Mouse (Mus musculus) small intestine, adult 2 months (tissue): ENCODE measurements around the gene 1700007K13Rik. TPM values are rescaled to one million over a fixed set of nuclear protein-coding genes. Genes with fewer than 3 reads are reported as not detected.
A peak's percentile ranks its signal among the peaks of the same experiment; 100 is the strongest.

Experiments used
- H3K27ac ChIP-seq: fragments of 200-500 bp; 2 replicates; pipeline ENCODE4 v1.5.1; 2012; ENCODE audit warnings: low read depth, low read length, control low read depth, inconsistent platforms; ENCODE audit not compliant: insufficient read depth
- H3K27me3 ChIP-seq: fragments of 200-500 bp; 2 replicates; pipeline ENCODE4 v1.6.1; 2012; ENCODE audit warnings: mild to moderate bottlenecking, moderate library complexity, low read length, inconsistent platforms; ENCODE audit not compliant: control insufficient read depth, insufficient read depth
- H3K36me3 ChIP-seq: fragments of 200-500 bp; 2 replicates; pipeline ENCODE4 v1.6.1; 2012; ENCODE audit warnings: mild to moderate bottlenecking, low read length, control low read depth, inconsistent platforms; ENCODE audit not compliant: control insufficient read depth, insufficient read depth
- H3K4me1 ChIP-seq: fragments of 200-500 bp; 2 replicates; pipeline ENCODE4 v1.6.1; 2012; ENCODE audit warnings: low read length, inconsistent platforms, mixed read lengths; ENCODE audit not compliant: control insufficient read depth, insufficient read depth, insufficient read length
- H3K4me3 ChIP-seq: fragments of 200-500 bp; 2 replicates; pipeline ENCODE4 v1.5.1; 2012; ENCODE audit warnings: low read depth, mild to moderate bottlenecking, control low read depth, inconsistent platforms, low read length, moderate library complexity
- CTCF ChIP-seq: fragments of 200-500 bp; IDR thresholded peaks from 2 replicates; pipeline ENCODE4 v1.5.1; 2012; ENCODE audit warnings: low read depth, mild to moderate bottlenecking, control low read depth, inconsistent platforms, low read length, moderate library complexity, mixed read lengths; ENCODE audit not compliant: insufficient replicate concordance, insufficient read length; ENCODE audit errors: extremely low read depth
- POLR2A ChIP-seq: fragments of 200-500 bp; IDR thresholded peaks from 2 replicates; pipeline ENCODE4 v1.6.1; 2012; ENCODE audit warnings: low read depth, mild to moderate bottlenecking, control low read depth, inconsistent platforms, low read length, moderate library complexity
- WGBS: fragments of 180-500 bp; shearing (Covaris S2); methylation state at CpG from one replicate; pipeline ENCODE4 v1.1.7; 2018; 5-methylcytosine and 5-hydroxymethylcytosine counted together
- polyA plus RNA-seq: library from polyadenylated mRNA; depleted of rRNA; stranded (reverse); fragments of >200 nt; gene quantifications from 2 replicates; pipeline ENCODE4 v1.2.3, GENCODE M21; 2012

1700007K13Rik gene
- polyA plus RNA-seq, 1 experiment = not detected

DNA sequence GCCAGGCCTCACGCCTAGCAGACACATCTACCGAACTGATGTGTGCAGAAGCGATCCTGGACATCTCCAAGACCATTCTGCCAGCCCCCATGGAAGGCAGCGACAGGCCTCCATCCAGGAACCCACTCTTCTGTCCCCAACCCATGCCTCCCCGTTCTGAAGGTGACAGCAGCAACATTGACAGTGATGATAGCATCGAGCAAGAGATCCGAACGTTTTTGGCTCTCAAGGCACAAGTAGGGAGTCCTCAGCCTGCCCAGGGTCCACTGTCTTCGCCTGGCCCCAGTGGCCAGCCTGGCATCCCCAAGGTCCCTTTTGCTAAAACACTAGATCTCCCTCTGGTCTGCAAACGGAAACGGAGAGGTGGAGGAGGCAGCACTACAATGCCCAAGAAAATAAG lies 14.5 kb downstream of the 1700007K13Rik start:
- TF ChIP-seq CTCF (no peak), POLR2A (no peak)
- 93% methylated on average over 11 of the region's 11 CpGs for WGBS
- Histone ChIP-seq H3K4me3 (no peak overlapping the region), H3K4me1 (peaks cover 4% of the 10 kb centered on the region; the same call in 1 of the 2 replicates), H3K27me3 (peaks cover 7% of the 10 kb centered on the region), H3K27ac (no peak overlapping the region), H3K36me3 (no peaks in the 10 kb centered on the region)

DNA sequence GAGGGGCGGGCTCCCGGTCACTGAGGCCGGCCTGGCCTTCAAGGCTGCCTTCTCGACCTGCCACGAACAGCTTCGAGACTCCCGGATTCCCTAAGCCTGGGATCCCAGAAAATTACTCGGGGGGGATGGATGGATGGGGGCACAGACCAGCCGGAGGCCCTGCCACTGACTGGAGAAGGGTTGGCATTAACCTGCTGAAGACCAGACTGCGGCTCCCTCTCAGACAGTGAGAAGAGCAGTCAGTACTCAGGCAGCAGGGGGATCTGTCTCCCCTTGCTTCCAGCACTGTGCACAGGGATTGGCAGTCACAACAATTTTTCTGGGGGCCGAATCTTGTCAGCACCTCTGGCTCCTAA lies 18.8 kb downstream of the 1700007K13Rik start:
- Histone ChIP-seq H3K4me3 (peak overlapping the region; percentile 90), H3K27ac (no peak overlapping the region), H3K36me3 (no peaks in the 10 kb centered on the region), H3K4me1 (peaks cover 7% of the 10 kb centered on the region; the same call in 1 of the 2 replicates), H3K27me3 (peaks cover 13% of the 10 kb centered on the region)
- 7% methylated on average over 11 of the region's 11 CpGs for WGBS
- TF ChIP-seq CTCF (no peak), POLR2A (no peak)

DNA sequence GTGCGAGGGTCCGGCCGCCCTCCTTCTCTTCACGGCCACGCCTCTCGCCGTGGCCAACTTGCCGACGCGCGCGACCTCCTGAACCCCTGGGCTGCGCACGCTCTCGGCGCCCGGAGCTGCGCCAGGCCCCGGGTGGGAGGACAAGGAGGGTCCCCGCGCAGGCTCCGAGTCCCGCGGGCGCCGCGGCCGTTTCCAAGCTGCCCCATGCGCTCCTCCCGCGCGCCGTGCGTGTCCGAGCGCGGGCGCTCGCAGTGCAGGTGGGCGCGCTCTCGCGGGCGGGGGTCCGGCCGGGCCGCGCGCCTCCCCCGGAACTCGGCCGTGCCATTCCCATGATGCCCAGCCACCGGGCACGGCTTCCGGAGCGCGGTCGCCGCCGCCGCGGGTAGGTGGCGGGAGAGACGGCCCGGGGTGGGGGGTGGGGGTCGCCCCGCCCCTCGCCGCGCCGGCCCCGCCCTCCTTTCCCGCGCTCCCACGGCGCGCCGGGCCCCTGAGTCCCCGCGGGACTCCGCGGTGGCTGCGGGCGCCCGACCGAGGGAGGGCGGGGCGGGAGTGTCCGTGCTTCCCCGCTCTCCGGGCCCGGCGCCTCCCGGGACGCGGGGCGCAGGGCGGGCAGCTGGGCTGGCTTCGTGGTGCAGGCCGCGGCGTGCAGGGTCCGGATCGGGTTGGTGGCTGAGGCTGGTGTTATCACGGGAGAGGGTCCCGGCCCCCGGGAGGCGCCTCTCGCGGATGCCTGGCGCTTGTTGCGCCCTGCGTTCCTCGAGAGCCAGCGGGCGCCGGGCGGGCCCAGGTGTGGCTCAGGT lies 19.4 kb downstream of the 1700007K13Rik start, which contains the start of gene Ppp1r26:
Ppp1r26 (plus strand) TSS at position 286 of the 800 bp plus-strand sequence.
- H3K27ac ChIP-seq = no peak within 1 kb of the TSS
- H3K27me3 ChIP-seq = peaks cover 13% of the 10 kb centered on the region
- peaks cover 7% of the 10 kb centered on the region; the same call in 1 of the 2 replicates for H3K4me1 ChIP-seq
- WGBS = under 1% methylated on average over 113 of the region's 118 CpGs
- TF ChIP-seq POLR2A = no peak
- TF ChIP-seq CTCF = no peak
- H3K36me3 ChIP-seq = no peaks in the 10 kb centered on the region
- H3K4me3 ChIP-seq = peak within 1 kb of the TSS; percentile 90

DNA sequence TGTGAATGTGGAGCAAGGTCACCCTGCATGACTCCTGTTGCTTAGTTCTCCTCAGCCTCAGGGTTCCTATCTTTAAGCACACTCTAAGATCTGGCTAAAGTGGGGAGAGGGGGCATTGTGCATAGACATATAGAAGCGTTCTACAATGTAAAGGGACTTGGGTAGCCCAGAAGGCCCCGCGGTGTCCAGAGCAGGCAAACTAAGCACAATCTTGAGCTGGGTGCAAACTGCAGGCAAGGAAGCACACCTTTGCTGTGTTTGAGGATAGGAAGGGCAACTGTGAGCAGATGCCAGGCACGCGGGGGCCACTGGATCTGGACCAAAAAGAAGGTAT lies 20.0 kb downstream of the 1700007K13Rik start:
- peak overlapping the region; percentile 90 for H3K4me3 ChIP-seq
- WGBS = 8% methylated on average over 5 of the region's 5 CpGs
- H3K27ac ChIP-seq = no peak overlapping the region
- peaks cover 13% of the 10 kb centered on the region for H3K27me3 ChIP-seq
- no peak for TF ChIP-seq CTCF
- TF ChIP-seq POLR2A = no peak
- H3K36me3 ChIP-seq = no peaks in the 10 kb centered on the region
- H3K4me1 ChIP-seq = peaks cover 7% of the 10 kb centered on the region; the same call in 1 of the 2 replicates

DNA sequence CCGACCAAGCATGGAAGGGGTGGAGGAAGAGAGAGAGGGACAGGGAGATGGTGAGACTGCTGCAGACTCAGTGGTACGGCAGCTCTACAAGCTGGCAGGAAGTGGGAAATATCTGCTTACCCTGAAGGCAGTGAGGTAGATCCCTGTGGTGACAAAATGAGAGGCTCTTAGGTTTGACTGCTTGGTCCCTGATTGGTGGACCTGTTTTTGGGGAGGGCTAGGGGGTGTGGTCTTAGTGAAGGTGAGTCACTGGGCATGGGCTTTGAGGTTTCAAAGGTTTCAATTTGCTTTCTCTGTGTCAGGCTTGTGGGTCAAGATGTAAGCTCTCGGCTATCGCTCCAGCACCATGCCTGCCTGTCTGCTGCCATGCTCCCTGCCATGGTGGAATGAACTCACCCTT lies 21.1 kb downstream of the 1700007K13Rik start:
- WGBS = 84% methylated on average over 4 of the region's 4 CpGs
- Histone ChIP-seq H3K4me3 (no peak overlapping the region), H3K36me3 (no peaks in the 10 kb centered on the region), H3K27ac (no peak overlapping the region), H3K4me1 (peaks cover 7% of the 10 kb centered on the region; the same call in 1 of the 2 replicates), H3K27me3 (peaks cover 13% of the 10 kb centered on the region)
- TF ChIP-seq POLR2A (no peak), CTCF (no peak)

DNA sequence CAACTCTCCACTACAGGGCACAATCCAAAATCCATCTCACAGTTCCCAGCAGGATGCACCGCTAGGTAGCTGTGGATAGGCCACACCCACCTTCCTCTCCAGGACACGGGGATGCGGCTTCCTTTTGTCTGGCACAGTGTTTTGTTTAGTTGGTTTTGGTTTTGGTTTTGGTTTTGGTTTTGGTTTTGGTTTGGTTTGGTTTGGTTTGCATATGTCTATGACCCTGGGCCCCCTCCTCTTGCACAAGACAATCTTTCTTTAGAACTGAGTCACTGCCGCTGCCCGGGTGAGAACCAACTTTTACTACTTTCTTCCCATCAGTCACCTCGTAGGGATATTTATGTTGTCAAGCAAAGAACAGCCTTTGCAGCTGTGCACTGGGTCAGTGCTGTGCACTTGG lies 25.3 kb downstream of the 1700007K13Rik start:
- TF ChIP-seq CTCF (no peak), POLR2A (no peak)
- Histone ChIP-seq H3K4me3 (no peak overlapping the region), H3K27me3 (no peaks in the 10 kb centered on the region), H3K4me1 (no peaks in the 10 kb centered on the region), H3K27ac (no peak overlapping the region), H3K36me3 (no peaks in the 10 kb centered on the region)
- WGBS = 26% methylated on average over 6 of the region's 6 CpGs

DNA sequence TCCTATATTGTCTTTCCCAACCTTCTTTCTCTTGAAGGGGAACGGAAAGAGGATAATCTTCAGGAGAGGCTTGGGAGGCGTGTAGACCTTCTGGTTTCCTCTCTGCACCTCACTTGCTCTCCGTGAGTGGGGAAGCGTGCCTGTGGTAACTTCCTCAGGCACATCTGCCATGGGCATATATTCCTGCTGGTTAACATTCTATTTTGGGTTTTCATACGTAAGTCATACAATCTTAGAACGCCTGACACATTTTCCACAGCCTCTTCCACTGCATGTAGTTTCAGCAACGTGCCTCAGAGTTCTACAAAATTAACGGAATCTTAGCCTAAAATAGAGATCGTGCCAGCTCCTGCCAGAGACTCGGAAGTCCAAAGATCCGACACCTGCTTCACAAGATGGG lies 30.7 kb downstream of the 1700007K13Rik start:
- H3K4me1 ChIP-seq = no peaks in the 10 kb centered on the region
- H3K36me3 ChIP-seq = no peaks in the 10 kb centered on the region
- no peaks in the 10 kb centered on the region for H3K27me3 ChIP-seq
- no peak overlapping the region for H3K27ac ChIP-seq
- H3K4me3 ChIP-seq = no peak overlapping the region
- TF ChIP-seq POLR2A = no peak
- TF ChIP-seq CTCF = no peak
- WGBS = 88% methylated on average over 11 of the region's 11 CpGs
